Mouse (Mus musculus) MEL (cell line): Measurements from ENCODE around the gene Fbf1. TPM values are rescaled to one million over a fixed set of nuclear protein-coding genes. Genes with fewer than 3 reads are reported as not detected.
A peak's percentile ranks its signal among the peaks of the same experiment; 100 is the strongest.

ENCODE experiments used
- DNase-seq: peaks from one replicate; pipeline ENCODE4 v3.0.0; 2011; ENCODE audit warnings: low read depth, low spot score
- H3K27ac ChIP-seq: 2 replicates; pipeline ENCODE4 v1.5.1; 2012; ENCODE audit warnings: low read depth, mild to moderate bottlenecking, control low read depth, low read length, moderate library complexity; ENCODE audit not compliant: control insufficient read depth
- H3K27me3 ChIP-seq, 2 experiments: fragments of 150-350 bp in 1 of 2; sonication (generic) in 1 of 2; 2 replicates each; pipeline ENCODE4 v1.6.1; 2012; ENCODE audit warnings: low read length in 2 of 2, mild to moderate bottlenecking in 2 of 2, improper control_type of control experiment in 1 of 2, moderate library complexity in 1 of 2; ENCODE audit not compliant: insufficient read depth in 2 of 2, control insufficient read depth in 1 of 2
- H3K36me3 ChIP-seq, 2 experiments: 2 replicates each; pipeline ENCODE4 v1.6.1; 2012 to 2014; ENCODE audit warnings: low read length in 2 of 2, improper control_type of control experiment in 1 of 2, inconsistent platforms in 1 of 2, mild to moderate bottlenecking in 1 of 2; ENCODE audit not compliant: insufficient read depth in 2 of 2, control insufficient read depth in 1 of 2
- H3K4me1 ChIP-seq, 2 experiments: fragments of 150-350 bp in 1 of 2; sonication (generic) in 1 of 2; 2 replicates each; pipeline ENCODE4 v1.6.1; 2012; ENCODE audit warnings: low read length in 2 of 2, improper control_type of control experiment in 1 of 2, mild to moderate bottlenecking in 1 of 2; ENCODE audit not compliant: insufficient read depth in 2 of 2, control insufficient read depth in 1 of 2
- H3K4me3 ChIP-seq, 2 experiments: fragments of 150-350 bp in 1 of 2; sonication (generic) in 1 of 2; 2 replicates each; pipeline ENCODE4 v1.5.1; 2012; ENCODE audit warnings: low read depth in 2 of 2, low read length in 2 of 2, mild to moderate bottlenecking in 2 of 2, moderate library complexity in 2 of 2, control low read depth in 1 of 2, improper control_type of control experiment in 1 of 2; ENCODE audit not compliant: control insufficient read depth in 1 of 2, insufficient read depth in 1 of 2
- H3K79me2 ChIP-seq: 2 replicates; pipeline ENCODE4 v1.6.1; 2012; ENCODE audit warnings: mild to moderate bottlenecking, low read length, moderate library complexity; ENCODE audit not compliant: control insufficient read depth, poor library complexity, insufficient read depth
- H3K9ac ChIP-seq: 2 replicates; pipeline ENCODE4 v1.6.1; 2012; ENCODE audit warnings: low read depth, mild to moderate bottlenecking, control low read depth, low read length, moderate library complexity; ENCODE audit not compliant: control insufficient read depth, poor library complexity, severe bottlenecking
- H3K9me3 ChIP-seq: fragments of 150-350 bp; sonication (generic); replicated peaks from 2 replicates; pipeline ENCODE4 v1.6.1; 2012; ENCODE audit warnings: mild to moderate bottlenecking, low read length, improper control_type of control experiment, moderate library complexity; ENCODE audit not compliant: insufficient read depth
- BHLHE40 ChIP-seq: IDR thresholded peaks from 2 replicates; pipeline ENCODE4 v1.6.1; 2012; ENCODE audit warnings: low read depth, mild to moderate bottlenecking, inconsistent platforms, low read length, improper control_type of control experiment, borderline replicate concordance
- CTCF ChIP-seq, 3 experiments: IDR thresholded peaks in 2 of 3; conservative IDR thresholded peaks in 1 of 3; 2 replicates each; pipeline ENCODE4 v1.5.1; 2011 to 2012; ENCODE audit warnings: low read length in 3 of 3, low read depth in 2 of 3, mild to moderate bottlenecking in 2 of 3, improper control_type of control experiment in 1 of 3, inconsistent platforms in 1 of 3, mixed read lengths in 1 of 3, moderate library complexity in 1 of 3; ENCODE audit not compliant: control insufficient read depth in 1 of 3, insufficient read depth in 1 of 3, poor library complexity in 1 of 3, severe bottlenecking in 1 of 3
- E2F4 ChIP-seq: IDR thresholded peaks from 2 replicates; pipeline ENCODE4 v1.6.1; 2011; ENCODE audit warnings: low read depth, low read length, improper control_type of control experiment, borderline replicate concordance
- EP300 ChIP-seq, 2 experiments: IDR thresholded peaks; 2 replicates each; pipeline ENCODE4 v1.6.1; 2011; ENCODE audit warnings: improper control_type of control experiment in 2 of 2, low read length in 2 of 2, low read depth in 1 of 2, mild to moderate bottlenecking in 1 of 2
- GABPA ChIP-seq: IDR thresholded peaks from 2 replicates; pipeline ENCODE4 v1.6.1; 2012; ENCODE audit warnings: low read depth, mild to moderate bottlenecking, inconsistent platforms, low read length, improper control_type of control experiment, moderate library complexity
- JUND ChIP-seq: IDR thresholded peaks from 2 replicates; pipeline ENCODE4 v1.6.1; 2011; ENCODE audit warnings: low read depth, mild to moderate bottlenecking, improper control_type of control experiment, low read length
- MEF2A ChIP-seq: IDR thresholded peaks from 2 replicates; pipeline ENCODE4 v1.6.1; 2014; ENCODE audit warnings: low read depth, mild to moderate bottlenecking, inconsistent platforms, low read length, improper control_type of control experiment; ENCODE audit not compliant: poor library complexity, insufficient replicate concordance, severe bottlenecking; ENCODE audit errors: extremely low read depth
- MXI1 ChIP-seq: IDR thresholded peaks from 2 replicates; pipeline ENCODE4 v1.6.1; 2011; ENCODE audit warnings: mild to moderate bottlenecking, low read depth, low read length, improper control_type of control experiment
- MYC ChIP-seq: IDR thresholded peaks from 2 replicates; pipeline ENCODE4 v1.6.1; 2011; ENCODE audit warnings: low read depth, mild to moderate bottlenecking, low read length, improper control_type of control experiment, moderate library complexity
- NRF1 ChIP-seq: IDR thresholded peaks from 2 replicates; pipeline ENCODE4 v1.6.1; 2014; ENCODE audit warnings: low read depth, mild to moderate bottlenecking, inconsistent platforms, low read length, improper control_type of control experiment, moderate library complexity; ENCODE audit not compliant: poor library complexity, insufficient read depth, severe bottlenecking
- POLR2AphosphoS2 ChIP-seq: IDR thresholded peaks from 2 replicates; pipeline ENCODE4 v1.6.1; 2011; ENCODE audit warnings: low read length, improper control_type of control experiment
- SIN3A ChIP-seq: IDR thresholded peaks from 2 replicates; pipeline ENCODE4 v1.6.1; 2012; ENCODE audit warnings: low read length, improper control_type of control experiment, inconsistent platforms
- USF1 ChIP-seq: IDR thresholded peaks from 2 replicates; pipeline ENCODE4 v1.6.1; 2014; ENCODE audit warnings: low read depth, mild to moderate bottlenecking, inconsistent platforms, low read length, improper control_type of control experiment, moderate library complexity
- ZC3H11A ChIP-seq: IDR thresholded peaks from 2 replicates; pipeline ENCODE4 v1.6.1; 2012; ENCODE audit warnings: low read depth, mild to moderate bottlenecking, inconsistent platforms, low read length, improper control_type of control experiment
- ZMIZ1 ChIP-seq: IDR thresholded peaks from 2 replicates; pipeline ENCODE4 v1.6.1; 2012; ENCODE audit warnings: low read depth, mild to moderate bottlenecking, inconsistent platforms, low read length, improper control_type of control experiment, moderate library complexity
- ZNF384 ChIP-seq: IDR thresholded peaks from 2 replicates; pipeline ENCODE4 v1.6.1; 2012; ENCODE audit warnings: low read depth, mild to moderate bottlenecking, inconsistent platforms, low read length, improper control_type of control experiment
- polyA plus RNA-seq, 2 experiments: library from polyadenylated mRNA; stranded (reverse) in 1 of 2; unstranded in 1 of 2; fragments of >175 nt in 1 of 2; fragments of >200 nt in 1 of 2; gene quantifications; 2 replicates each; pipeline versions ENCODE4 v1.2.1 to v1.2.4; 2012; ENCODE audit warnings: low replicate concordance in 2 of 2, low read depth in 1 of 2; ENCODE audit not compliant: insufficient read length in 2 of 2, insufficient read depth in 1 of 2, missing spikeins in 1 of 2
- total RNA-seq: library from RNA; depleted of rRNA; stranded (reverse); fragments of 300-350 nt; gene quantifications from 2 replicates; pipeline ENCODE4 v1.2.3, GENCODE M21; 2012

The Fbf1 gene
- total and polyA plus RNA-seq, 3 experiments, result 29.2 to 32.5 TPM; not detected in 1

DNA sequence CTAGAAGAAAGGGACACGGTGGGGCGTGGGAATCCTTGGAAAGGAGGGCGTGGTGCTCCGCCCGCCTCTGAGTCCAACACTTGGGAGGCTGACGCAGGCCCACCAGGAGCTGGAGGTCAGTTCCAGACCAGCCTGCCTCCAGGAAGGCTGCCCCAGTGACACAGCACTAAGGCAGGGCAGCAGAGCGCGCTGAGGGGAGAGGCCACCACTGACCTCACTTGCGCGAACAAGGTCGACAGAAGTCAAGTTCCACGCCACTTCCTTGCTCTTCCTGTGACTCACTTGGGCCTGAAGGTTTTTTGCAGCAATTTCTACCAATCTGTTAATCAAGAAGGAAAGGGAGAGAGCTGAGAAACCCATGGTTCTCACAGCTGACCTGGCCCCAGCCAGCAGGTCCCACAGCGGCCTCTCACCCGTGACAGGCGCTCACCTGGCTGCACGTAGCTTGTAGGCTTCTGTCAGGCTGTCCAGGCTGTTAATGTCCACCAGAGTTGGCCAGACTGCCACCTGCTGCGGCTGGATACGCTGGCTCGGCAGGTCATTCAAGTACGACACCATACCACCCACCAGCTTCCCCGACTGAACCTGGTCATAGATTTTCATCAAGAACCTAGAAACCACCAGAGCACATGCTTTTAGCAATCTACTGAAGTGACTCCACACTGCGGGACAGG is 6.9 kb upstream of the Fbf1 start:
- no peak overlapping the region for H3K27ac ChIP-seq
- no peaks in the 10 kb centered on the region for H3K27me3 ChIP-seq
- TF ChIP-seq NRF1 (no peak), E2F4 (no peak), MXI1 (no peak), SIN3A (no peak), JUND (no peak), CTCF (IDR thresholded peaks at IDR 0.05 in 2 of 3, conservative IDR thresholded peaks at IDR 0.05 in 1 of 3; ENCODE audit: control insufficient read depth in 1 of 3, insufficient read depth in 1 of 3, low read depth in 2 of 3, low read length in 3 of 3, poor library complexity in 1 of 3, severe bottlenecking in 1 of 3) (no peak), BHLHE40 (no peak)
- TF ChIP-seq, all 39 proteins: peak for 0
- Histone ChIP-seq H3K4me1 (no peaks in the 10 kb centered on the region), H3K9me3 (no peaks in the 10 kb centered on the region), H3K4me3 (no peak overlapping the region), H3K79me2 (no peaks in the 10 kb centered on the region), H3K9ac (no peak overlapping the region), H3K36me3 (peaks cover 0 to 6% of the 10 kb centered on the region in 2 experiments; a peak in 2 of 4 replicates)
- DNase-seq, result no peak

DNA sequence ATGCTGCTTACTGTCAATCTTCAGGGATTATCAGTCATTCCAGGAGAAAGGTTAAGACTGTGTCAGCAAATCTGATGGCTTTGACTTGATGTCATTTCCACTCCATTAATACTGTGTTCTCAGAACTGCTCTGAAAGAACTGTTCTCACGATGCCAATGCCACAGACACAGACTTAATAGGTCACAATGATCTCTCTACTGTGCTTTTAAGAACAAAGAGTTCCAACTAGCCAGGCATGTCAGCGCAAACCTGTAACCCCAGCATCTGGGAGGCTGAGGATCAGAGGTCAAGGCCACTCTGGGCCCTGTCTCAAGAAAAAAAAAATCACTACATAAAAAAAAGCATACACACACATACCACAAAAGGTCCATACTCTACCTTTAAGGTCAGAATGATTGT is 4.0 kb upstream of the Fbf1 start:
- H3K79me2 ChIP-seq, result peaks cover 3% of the 10 kb centered on the region; the same call in 1 of the 2 replicates
- no peak overlapping the region for H3K27ac ChIP-seq
- H3K4me1 ChIP-seq, result peaks cover 0 to under 1% of the 10 kb centered on the region in 2 experiments; a peak in 2 of 4 replicates
- H3K9ac ChIP-seq, result no peak overlapping the region
- TF ChIP-seq USF1, result no peak
- H3K9me3 ChIP-seq, result no peaks in the 10 kb centered on the region
- H3K4me3 ChIP-seq, result no peak overlapping the region
- no peaks in the 10 kb centered on the region for H3K27me3 ChIP-seq
- DNase-seq, result no peak
- H3K36me3 ChIP-seq, result peaks cover 4 to 6% of the 10 kb centered on the region in 2 experiments; a peak in 3 of 4 replicates

DNA sequence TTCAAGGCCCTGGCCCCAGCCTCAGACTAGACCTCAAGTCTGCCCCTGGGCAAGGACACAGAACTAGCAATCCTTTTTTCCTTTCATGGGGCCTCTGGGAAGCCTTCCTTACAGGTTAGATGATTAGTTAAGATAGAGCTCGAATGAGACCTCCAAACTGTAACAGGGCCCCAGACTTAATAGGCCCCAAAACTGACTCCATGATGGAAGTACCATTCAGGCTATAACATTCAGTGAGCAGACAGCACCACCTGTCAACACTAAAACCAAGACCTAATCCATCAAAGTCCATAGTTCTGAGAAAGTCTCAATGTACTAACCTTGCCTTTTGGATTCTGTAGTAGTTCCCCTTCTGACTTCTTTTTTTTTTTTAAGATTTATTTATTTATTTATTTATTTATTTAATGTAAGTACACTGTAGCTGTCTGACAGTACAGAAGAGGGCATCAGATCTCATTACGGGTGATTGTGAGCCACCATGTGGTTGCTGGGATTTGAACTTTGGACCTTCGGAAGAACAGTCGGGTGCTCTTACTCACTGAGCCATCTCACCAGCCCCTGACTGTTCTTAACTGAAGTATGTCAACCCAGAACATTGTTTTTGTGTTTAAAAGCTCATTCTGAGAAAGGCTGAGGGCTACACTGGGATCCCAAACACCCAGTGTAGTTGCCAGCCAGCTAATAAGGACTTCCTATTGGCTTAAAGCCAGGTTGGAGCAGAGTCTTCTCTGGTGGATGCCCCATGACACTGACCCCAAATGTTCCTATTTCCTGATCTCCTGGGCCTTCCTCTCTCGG is 2.2 kb upstream of the Fbf1 start:
- Histone ChIP-seq H3K4me3 (no peak overlapping the region), H3K4me1 (peaks cover 0 to 7% of the 10 kb centered on the region in 2 experiments; a peak in 2 of 4 replicates), H3K9me3 (no peaks in the 10 kb centered on the region), H3K79me2 (peaks cover 7% of the 10 kb centered on the region; the same call in 1 of the 2 replicates), H3K27ac (no peak overlapping the region), H3K36me3 (peaks cover 4 to 11% of the 10 kb centered on the region in 2 experiments; a peak in 3 of 4 replicates), H3K9ac (no peak overlapping the region), H3K27me3 (no peaks in the 10 kb centered on the region)
- DNase-seq, result peak; percentile 25
- TF ChIP-seq EP300 (IDR thresholded peaks at IDR 0.05; ENCODE audit: low read depth in 1 of 2, low read length in 2 of 2), result no peak
- no peak for TF ChIP-seq ZNF384
- no peak for TF ChIP-seq MYC
- no peak for TF ChIP-seq MXI1
- no peak for TF ChIP-seq POLR2AphosphoS2
- no peak for TF ChIP-seq ZC3H11A
- no peak for TF ChIP-seq SIN3A
- TF ChIP-seq GABPA, result no peak
- no peak for TF ChIP-seq E2F4
- TF ChIP-seq NRF1, result no peak
- TF ChIP-seq ZMIZ1, result no peak
- TF ChIP-seq MEF2A, result no peak
